Mouse (Mus musculus) neural tube, embryonic 13.5 days (tissue): ENCODE results near the gene Atp8b3. TPM values are rescaled to one million over a fixed set of nuclear protein-coding genes. Genes with fewer than 3 reads are reported as not detected.

Experiments used
- ATAC-seq: fragments of 200-750 bp; cut with Nextera tagmentation; 2 replicates; pipeline ENCODE4 v1.8.0; 2017; ENCODE audit warnings: low read depth, mild to moderate bottlenecking, moderate TSS enrichment, moderate library complexity
- H3K27ac ChIP-seq: fragments of 300-500 bp; sonication (generic); replicated peaks from 2 replicates; pipeline ENCODE4 v1.5.1; 2015; ENCODE audit warnings: moderate library complexity, mild to moderate bottlenecking, inconsistent platforms
- H3K27me3 ChIP-seq: fragments of 300-500 bp; sonication (generic); 2 replicates; pipeline ENCODE4 v1.6.1; 2015; ENCODE audit warnings: mild to moderate bottlenecking, inconsistent platforms
- H3K36me3 ChIP-seq: fragments of 300-500 bp; sonication (generic); 2 replicates; pipeline ENCODE4 v1.6.1; 2015; ENCODE audit warnings: mild to moderate bottlenecking, inconsistent platforms
- H3K4me1 ChIP-seq: fragments of 300-500 bp; sonication (generic); replicated peaks from 2 replicates; pipeline ENCODE4 v1.6.1; 2015; ENCODE audit warnings: inconsistent platforms
- H3K4me2 ChIP-seq: fragments of 300-500 bp; sonication (generic); 2 replicates; pipeline ENCODE4 v1.6.1; 2015; ENCODE audit warnings: inconsistent platforms, mild to moderate bottlenecking, moderate library complexity
- H3K4me3 ChIP-seq: fragments of 300-500 bp; sonication (generic); 2 replicates; pipeline ENCODE4 v1.5.1; 2015; ENCODE audit warnings: mild to moderate bottlenecking, inconsistent platforms
- H3K9ac ChIP-seq: fragments of 300-500 bp; sonication (generic); 2 replicates; pipeline ENCODE4 v1.6.1; 2015; ENCODE audit warnings: moderate library complexity, mild to moderate bottlenecking, inconsistent platforms
- H3K9me3 ChIP-seq: fragments of 300-500 bp; sonication (generic); 2 replicates; pipeline ENCODE4 v1.6.1; 2016; ENCODE audit warnings: inconsistent platforms
- WGBS: fragments of 180-500 bp; shearing (Covaris S2); methylation state at CpG from one replicate; pipeline ENCODE4 v1.1.7; 2015; 5-methylcytosine and 5-hydroxymethylcytosine counted together
- polyA plus RNA-seq: library from polyadenylated mRNA; unstranded; fragments of >200 nt; fragmentation: Nextera tagmentation; extraction: Ambion mirVana; gene quantifications from 2 replicates; pipeline ENCODE4 v1.2.1, GENCODE M21; 2015

Gene Atp8b3
- 1.2 and 1.4 TPM in 2 replicates for polyA plus RNA-seq

DNA sequence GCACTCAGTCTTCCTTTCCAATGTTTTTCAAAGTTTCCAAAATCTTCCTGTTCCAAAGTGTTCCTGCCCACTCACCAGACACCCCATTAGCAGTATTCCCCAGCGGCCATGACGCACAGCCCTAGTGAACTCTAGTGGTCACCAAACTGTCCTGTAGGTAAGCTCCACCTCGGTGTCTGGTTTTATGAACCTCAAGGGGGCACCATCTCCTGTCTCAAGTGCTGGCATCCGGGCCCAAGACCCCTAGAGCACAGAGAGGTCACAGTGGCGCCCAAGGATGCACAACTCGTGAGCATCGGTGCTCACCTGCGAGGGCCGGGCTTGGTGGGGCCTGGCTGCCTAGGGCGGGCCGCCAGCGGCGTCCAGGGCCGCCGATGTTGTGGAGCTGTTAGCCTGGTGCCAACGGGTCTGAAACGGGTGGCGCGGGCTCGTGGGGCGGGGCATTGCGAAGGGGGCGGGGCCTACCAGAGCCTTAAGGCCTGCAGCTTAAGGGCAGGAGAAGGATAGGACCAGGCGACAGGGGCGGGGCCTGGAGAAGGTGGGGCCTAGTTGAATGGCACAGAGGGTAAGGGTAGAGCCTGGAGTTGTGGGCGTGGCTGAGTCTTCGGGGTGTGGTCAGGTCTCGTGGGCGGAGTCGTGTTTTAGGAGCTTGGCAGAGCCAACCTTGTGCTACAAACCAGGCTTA, at the start of gene Atp8b3:
Gene Atp8b3, minus strand, starts transcription at position 415 of the 685 bp plus-strand sequence.
- H3K9me3 ChIP-seq: no peaks in the 10 kb centered on the region
- peak within 1 kb of the TSS; percentile 15; the same call in 1 of the 2 replicates for H3K4me3 ChIP-seq
- peaks cover 39% of the 10 kb centered on the region for H3K27me3 ChIP-seq

DNA sequence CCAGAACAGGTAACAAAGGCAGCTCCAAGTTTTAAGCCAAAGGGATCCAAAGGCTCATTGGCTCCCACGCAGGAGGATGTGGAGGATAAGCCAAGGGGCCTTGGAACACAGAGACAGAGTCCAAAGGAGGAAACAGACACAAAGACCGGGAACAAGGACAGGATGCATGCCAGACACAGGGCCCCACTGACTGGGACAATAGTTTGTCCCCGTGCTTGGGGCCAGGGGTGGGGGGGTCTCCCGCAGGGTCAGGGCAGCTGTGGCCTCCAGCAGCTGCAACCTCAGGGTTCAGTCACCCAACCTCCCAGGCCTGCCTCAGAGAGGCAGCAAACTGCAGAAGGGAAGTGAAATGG, 48.4 kb upstream of the Atp8b3 start:
- Histone ChIP-seq H3K9ac (peak overlapping the region; percentile 27; the same call in 1 of the 2 replicates), H3K27me3 (no peaks in the 10 kb centered on the region), H3K36me3 (peaks cover 37% of the 10 kb centered on the region), H3K27ac (peak overlapping the region; percentile 46; the same call in 1 of the 2 replicates), H3K4me1 (peaks cover 45% of the 10 kb centered on the region), H3K4me3 (no peak overlapping the region), H3K9me3 (no peaks in the 10 kb centered on the region), H3K4me2 (peak overlapping the region; percentile 11)
- WGBS: 31% methylated on average over 4 of the region's 4 CpGs
- no peak for ATAC-seq

More for the DNA sequence above, at the start of gene Atp8b3:
- H3K4me2 ChIP-seq: peak within 1 kb of the TSS; percentile 37
- no peak within 1 kb of the TSS for H3K27ac ChIP-seq
- WGBS: 2% methylated on average over 30 of the region's 30 CpGs
- ATAC-seq: peak; percentile 25; the same call in 1 of the 2 replicates
- peaks cover 35% of the 10 kb centered on the region for H3K36me3 ChIP-seq
- H3K4me1 ChIP-seq: no peaks in the 10 kb centered on the region
- no peak within 1 kb of the TSS for H3K9ac ChIP-seq

DNA sequence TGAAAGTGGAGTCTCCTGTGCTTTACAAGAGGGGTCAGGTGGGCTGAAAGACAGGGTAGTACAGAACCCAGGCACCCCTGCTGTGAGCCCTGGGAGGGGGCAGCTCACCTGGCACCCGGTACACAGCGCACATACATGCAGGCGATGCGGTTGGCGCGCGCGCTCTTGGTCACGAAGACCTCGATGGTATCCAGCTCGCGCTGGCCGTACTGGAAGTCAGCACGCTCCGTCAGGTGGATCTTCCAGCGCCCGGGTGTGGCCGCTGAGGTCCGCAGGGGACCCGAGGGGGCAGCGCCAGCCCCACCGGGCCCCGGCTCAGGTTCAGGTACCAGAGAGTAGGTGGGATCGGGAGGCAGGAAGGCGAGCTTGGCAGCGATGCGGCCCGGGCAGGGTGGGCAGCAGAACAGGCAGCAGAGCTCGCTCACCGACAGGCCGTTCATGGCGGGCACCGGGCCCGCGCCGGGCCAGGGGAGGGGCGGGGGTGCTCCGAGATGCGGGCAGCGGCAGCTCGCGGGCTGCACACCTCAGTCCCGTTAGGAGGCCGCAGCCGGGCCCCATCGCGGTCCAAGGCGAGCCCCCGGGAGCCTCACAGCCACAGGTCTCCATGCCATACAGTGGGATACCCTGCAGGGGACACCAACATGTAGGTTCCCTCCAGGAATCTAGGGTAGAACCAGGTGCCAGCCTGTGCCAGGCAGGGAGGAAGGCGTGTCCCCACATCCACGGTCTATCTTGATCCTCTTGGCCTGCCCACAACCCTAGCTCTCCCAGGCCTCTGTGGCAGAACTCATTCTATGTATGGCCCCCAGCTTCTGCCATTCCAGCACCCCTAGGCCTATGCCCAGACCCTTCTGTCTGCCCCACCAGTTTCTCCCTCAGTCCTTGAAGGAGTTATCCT, 47.7 kb upstream of the Atp8b3 start:
- Histone ChIP-seq H3K27me3 (no peaks in the 10 kb centered on the region), H3K4me1 (peaks cover 45% of the 10 kb centered on the region), H3K4me2 (peak overlapping the region; percentile 11), H3K36me3 (peaks cover 40% of the 10 kb centered on the region), H3K9ac (peak overlapping the region; percentile 34), H3K9me3 (no peaks in the 10 kb centered on the region), H3K27ac (peak overlapping the region; percentile 46), H3K4me3 (peak overlapping the region; percentile 4; the same call in 1 of the 2 replicates)
- ATAC-seq: no peak
- 94% methylated on average over 51 of the region's 51 CpGs for WGBS

DNA sequence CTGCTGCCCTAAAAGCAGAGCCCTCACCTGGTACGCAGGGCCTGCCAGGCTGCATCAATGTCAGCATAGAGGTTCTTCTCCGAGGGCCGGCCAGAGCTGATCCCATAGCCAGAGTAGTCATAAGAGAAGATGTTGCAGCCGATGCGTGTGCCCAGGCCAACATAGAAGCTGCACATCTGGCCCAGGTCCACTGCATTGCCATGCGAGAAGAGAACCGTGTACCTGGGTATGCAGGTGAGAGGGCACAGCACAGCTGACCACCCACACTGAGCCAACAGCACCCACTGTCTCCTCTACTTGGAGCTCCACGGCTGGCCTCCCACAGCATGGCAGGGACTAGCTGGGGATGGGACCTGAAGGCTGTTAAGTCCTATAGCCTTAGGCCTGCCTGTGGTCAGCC, 46.7 kb upstream of the Atp8b3 start:
- ATAC-seq: no peak
- no peaks in the 10 kb centered on the region for H3K27me3 ChIP-seq
- H3K27ac ChIP-seq: no peak overlapping the region
- peaks cover 47% of the 10 kb centered on the region for H3K36me3 ChIP-seq
- 0 out of 2 replicates have a peak overlapping the region, but pooled peaks have one; percentile 17 for H3K9ac ChIP-seq
- 93% methylated on average over 8 of the region's 8 CpGs for WGBS
- no peaks in the 10 kb centered on the region for H3K9me3 ChIP-seq
- H3K4me3 ChIP-seq: no peak overlapping the region
- H3K4me2 ChIP-seq: peak overlapping the region; percentile 11
- H3K4me1 ChIP-seq: peaks cover 45% of the 10 kb centered on the region

DNA sequence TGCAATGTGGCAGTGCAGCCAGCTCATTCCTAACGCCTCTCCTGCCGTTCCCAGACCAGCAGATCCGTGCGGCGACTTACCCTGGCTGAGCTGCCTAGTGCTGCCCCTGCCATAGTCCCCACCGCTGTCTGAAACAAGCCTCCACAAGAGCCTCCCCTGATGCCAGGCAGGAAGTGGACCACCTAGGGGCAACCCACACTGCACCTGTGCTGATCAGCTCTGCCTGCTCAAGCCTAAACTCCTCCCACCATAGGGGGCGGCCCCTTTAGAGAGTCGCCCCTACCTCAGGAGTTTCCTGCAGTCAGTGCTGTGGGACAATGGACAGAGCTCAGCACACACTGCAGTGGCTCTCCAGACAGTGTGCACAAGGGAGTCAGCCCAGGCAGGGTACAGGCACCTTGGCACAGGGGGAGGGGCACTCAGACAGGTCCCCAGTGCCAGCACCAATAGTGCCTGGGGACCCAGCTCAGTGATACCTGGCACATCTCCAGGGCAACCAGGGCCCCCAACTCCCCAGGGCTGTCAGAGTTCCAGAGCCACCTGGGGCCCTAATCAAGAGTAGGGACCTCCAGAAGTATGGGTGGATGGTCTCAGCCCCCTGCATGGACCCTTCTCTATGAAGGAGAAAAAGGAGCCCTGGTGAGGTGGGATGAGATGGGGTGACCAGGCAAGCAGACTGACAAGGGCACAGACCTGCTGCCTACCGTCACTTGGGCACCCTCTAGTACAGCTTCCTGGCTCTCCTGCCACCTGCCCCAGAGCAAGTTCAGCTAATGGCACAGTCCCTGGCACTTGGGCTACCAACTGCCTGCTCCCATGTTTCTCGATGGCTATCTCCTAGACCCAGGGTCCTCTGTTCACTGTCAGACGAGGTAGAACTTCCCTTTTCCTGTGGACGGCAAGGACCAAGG, 46.0 kb upstream of the Atp8b3 start:
- H3K27ac ChIP-seq: no peak overlapping the region
- H3K4me3 ChIP-seq: no peak overlapping the region

DNA sequence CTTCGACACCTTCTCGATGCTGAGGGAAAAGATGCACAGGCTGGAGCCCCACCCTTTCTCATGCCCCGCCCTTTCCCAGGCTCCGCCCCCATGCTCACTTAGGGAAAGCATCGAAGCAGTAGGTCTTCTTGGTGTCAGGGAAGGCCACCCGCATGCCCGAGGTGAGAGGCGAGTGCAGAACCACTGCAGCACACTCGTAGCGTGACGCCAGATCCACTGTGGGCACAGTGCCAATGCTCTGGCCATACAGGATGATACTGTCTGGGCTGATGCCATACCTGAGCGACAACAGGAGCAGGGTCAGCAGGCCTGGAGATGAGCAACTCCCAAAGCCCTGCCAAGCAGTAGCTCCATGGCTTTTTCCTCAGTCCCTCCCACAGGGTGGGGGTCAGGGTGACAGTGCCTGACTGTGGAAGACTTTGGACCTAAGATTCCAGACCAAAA, 45.1 kb upstream of the Atp8b3 start:
- Histone ChIP-seq H3K27ac (no peak overlapping the region), H3K27me3 (no peaks in the 10 kb centered on the region), H3K4me3 (no peak overlapping the region), H3K4me1 (peaks cover 40% of the 10 kb centered on the region), H3K36me3 (peaks cover 47% of the 10 kb centered on the region), H3K9ac (no peak overlapping the region), H3K9me3 (no peaks in the 10 kb centered on the region), H3K4me2 (no peak overlapping the region)
- no peak for ATAC-seq
- 62% methylated on average over 12 of the region's 12 CpGs for WGBS

More for the DNA sequence above, 46.0 kb upstream of the Atp8b3 start:
- peak overlapping the region; percentile 11 for H3K4me2 ChIP-seq
- H3K36me3 ChIP-seq: peaks cover 47% of the 10 kb centered on the region
- WGBS: 77% methylated on average over 12 of the region's 12 CpGs
- no peak for ATAC-seq
- H3K9ac ChIP-seq: 0 out of 2 replicates have a peak overlapping the region, but pooled peaks have one; percentile 17
- H3K4me1 ChIP-seq: peaks cover 45% of the 10 kb centered on the region
- no peaks in the 10 kb centered on the region for H3K9me3 ChIP-seq
- H3K27me3 ChIP-seq: no peaks in the 10 kb centered on the region

DNA sequence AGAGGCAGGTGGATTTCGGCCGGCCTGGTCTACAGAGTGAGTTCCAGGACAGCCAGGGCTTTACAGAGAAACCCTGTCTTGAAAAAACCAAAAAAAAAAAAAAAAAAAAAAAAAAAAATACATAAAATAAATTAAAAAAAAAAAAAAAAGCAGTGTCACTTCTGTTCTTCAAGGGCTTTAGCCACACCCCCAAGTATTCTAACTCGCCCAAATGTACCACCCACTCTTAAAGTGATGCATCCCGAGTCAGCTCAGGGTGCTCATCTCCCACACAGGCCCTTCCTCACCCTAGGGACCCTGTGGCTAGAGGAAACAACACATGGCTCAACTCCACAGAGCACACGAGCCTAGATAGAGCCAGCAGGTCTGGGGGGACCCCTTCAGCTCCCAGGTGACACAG, 44.1 kb upstream of the Atp8b3 start:
- Histone ChIP-seq H3K27ac (no peak overlapping the region), H3K4me2 (no peak overlapping the region), H3K4me3 (no peak overlapping the region), H3K27me3 (no peaks in the 10 kb centered on the region), H3K36me3 (peaks cover 47% of the 10 kb centered on the region), H3K4me1 (peaks cover 40% of the 10 kb centered on the region), H3K9me3 (no peaks in the 10 kb centered on the region), H3K9ac (no peak overlapping the region)
- WGBS: 77% methylated on average over 5 of the region's 5 CpGs
- ATAC-seq: no peak

DNA sequence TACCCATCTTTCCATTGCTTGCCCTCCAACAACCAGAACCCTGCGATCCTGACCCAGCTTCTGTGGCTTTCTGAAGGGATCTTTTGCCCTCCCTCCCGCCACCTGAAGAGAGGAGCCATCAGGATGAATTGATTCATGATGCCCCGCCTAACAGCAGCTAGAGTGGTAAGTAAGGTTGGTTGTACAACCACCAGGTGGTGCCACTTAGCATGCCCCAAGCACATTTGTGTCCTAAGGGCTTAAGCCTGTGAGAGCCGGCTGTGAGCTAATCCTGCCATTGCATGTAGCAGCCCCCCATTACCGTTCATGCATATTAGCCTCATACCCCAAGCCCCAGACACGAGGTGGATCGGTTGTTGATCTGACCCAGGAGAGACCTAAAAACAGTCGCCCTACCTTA, 40.0 kb upstream of the Atp8b3 start:
- Histone ChIP-seq H3K9me3 (no peaks in the 10 kb centered on the region), H3K9ac (0 out of 2 replicates have a peak overlapping the region, but pooled peaks have one; percentile 89), H3K36me3 (peaks cover 19% of the 10 kb centered on the region), H3K4me3 (peak overlapping the region; percentile 63), H3K4me1 (peaks cover 43% of the 10 kb centered on the region), H3K27me3 (no peaks in the 10 kb centered on the region), H3K27ac (peak overlapping the region; percentile 87), H3K4me2 (peak overlapping the region; percentile 91)
- WGBS: 7% methylated on average over 8 of the region's 8 CpGs
- no peak for ATAC-seq

DNA sequence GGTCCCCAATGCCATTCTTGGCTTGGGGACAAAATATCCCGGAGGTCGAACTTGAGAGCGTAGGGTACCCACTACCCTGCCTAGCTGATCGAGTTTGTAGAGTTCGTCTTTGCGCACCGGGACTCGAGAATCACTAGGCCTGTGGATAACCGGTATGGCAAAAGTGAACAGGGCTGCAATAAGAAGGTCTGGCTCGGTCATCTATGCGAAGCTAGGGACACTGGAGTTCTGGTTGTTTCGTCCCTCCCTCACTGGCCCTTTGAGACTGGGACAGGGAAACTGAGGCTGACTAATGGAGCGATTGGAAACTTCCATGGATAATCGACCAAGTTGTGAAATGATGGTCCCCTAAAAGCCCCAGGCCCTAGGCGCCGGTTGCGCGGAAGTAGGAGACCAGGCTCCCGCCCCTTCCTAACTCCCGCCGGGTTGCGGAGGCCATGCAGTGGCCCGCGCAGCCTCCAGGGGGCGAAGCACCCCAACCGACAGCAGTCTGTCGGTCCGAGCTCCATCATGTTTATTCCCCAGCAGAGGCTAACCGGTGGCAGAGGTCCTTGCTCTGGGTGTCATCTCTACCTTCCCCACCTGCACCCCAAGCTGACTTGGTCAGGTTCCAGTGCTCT, 39.3 kb upstream of the Atp8b3 start:
- Histone ChIP-seq H3K4me3 (peak overlapping the region; percentile 63), H3K4me2 (peak overlapping the region; percentile 91), H3K4me1 (peaks cover 50% of the 10 kb centered on the region), H3K36me3 (peaks cover 12% of the 10 kb centered on the region), H3K9me3 (no peaks in the 10 kb centered on the region), H3K9ac (peak overlapping the region; percentile 89), H3K27ac (peak overlapping the region; percentile 87), H3K27me3 (no peaks in the 10 kb centered on the region)
- WGBS: 0% methylated on average over 29 of the region's 29 CpGs
- peak; percentile 11; the same call in 1 of the 2 replicates for ATAC-seq

DNA sequence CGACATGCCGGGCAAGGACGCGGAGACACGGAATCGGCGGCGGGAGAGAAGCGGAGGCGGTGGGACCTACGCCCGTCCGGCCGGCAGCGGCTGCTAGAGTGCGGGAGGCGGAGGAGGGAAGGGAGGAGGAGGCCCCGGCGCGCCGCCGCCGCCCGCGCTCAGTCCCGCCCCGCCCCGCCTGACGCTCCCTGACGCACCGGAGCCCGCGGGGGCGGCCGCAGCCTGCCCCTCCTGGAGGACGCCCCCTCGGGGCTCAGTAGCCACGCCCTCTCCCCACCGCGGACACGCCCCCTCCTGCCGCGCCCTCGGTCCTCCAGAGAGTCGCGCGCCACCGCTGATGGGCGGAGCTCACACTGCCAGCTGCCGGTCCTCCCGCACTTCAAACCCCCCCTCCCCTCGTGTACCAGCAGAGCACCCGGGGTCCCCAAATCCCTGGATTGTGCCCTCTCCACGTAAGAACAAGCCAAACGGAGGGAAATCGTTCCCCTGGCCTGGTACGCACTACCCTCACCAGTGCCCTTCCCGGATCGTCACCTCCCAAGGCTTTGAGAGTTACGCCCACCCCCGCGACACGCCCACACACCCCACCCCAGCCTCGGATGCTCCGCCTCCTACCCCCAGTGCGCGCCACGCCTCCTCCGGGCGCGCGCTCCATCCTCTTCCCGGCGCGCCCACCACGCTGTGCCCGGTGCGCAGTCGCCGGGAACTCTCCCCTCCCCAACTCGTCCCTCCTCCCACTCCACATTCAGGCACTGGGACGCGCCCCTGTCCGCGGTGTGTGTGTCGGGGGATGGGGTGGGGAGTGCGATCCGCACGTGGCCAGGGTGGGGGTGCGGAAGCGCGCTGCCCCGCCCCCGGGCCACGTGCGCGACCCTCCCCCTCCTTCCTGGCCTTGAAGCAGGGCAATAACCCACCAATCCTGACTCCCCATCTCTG, 38.5 kb upstream of the Atp8b3 start, which contains the start of gene Klf16:
Gene Klf16, minus strand, starts transcription at position 127 of the 936 bp plus-strand sequence.
- Histone ChIP-seq H3K36me3 (peaks cover 10% of the 10 kb centered on the region; the same call in 1 of the 2 replicates), H3K4me1 (peaks cover 57% of the 10 kb centered on the region)
- WGBS: 1% methylated on average over 83 of the region's 97 CpGs

More for the DNA sequence above, 38.5 kb upstream of the Atp8b3 start, which contains the start of gene Klf16:
- no peaks in the 10 kb centered on the region for H3K27me3 ChIP-seq
- H3K27ac ChIP-seq: peak within 1 kb of the TSS; percentile 87
- no peaks in the 10 kb centered on the region for H3K9me3 ChIP-seq
- H3K9ac ChIP-seq: peak within 1 kb of the TSS; percentile 89
- ATAC-seq: peak; percentile 81
- H3K4me3 ChIP-seq: peak within 1 kb of the TSS; percentile 63
- H3K4me2 ChIP-seq: peak within 1 kb of the TSS; percentile 91
